Mouse (Mus musculus) erythroblast, embryonic 14.5 days (primary cell): ENCODE data around the gene Ankrd34a.

Experiments
- GATA1 ChIP-seq: IDR thresholded peaks from 2 replicates; pipeline ENCODE4 v1.6.1; 2012; ENCODE audit warnings: low read length, inconsistent platforms, mixed read lengths
- TAL1 ChIP-seq: IDR thresholded peaks from 3 replicates; pipeline ENCODE4 v1.6.1; 2012; ENCODE audit warnings: low read length, inconsistent platforms, mixed read lengths

DNA sequence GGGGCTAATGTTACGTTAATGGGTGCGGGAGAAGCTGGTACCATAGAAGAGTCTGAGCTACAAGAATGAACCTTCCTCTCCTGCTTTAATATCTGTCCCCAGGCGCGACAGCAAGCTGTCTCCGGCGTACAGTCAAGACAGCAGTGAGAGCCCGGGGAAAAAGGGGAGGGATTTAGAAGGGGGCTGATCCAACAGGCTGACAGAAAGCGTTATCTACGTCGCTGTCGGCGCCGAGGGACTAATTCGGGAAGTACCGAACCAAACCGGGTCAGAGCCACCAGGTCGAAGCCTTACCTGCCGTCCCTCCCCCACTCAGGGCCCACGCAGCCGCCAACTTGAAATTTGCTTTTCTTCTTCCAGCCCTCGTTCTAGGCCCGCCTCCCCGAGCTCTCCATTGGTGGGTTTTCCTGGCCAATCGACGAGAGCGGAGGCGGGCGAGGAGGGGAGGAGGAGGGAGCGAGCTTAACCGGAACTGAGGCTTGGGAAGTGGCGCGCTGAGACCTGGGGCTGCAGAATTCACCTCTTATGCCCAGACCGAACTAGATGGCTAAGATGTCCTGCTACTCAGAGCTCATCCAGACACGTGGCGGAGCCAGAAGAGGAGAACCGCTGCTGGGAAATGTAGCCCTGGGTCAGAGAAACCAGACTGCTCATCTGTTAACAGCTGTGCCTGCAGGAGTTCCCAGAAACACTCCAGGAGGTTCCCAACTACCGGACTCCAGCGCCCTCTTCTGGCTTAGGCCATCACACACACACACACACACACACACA lies 2.5 kb upstream of the Ankrd34a start, which contains the start of gene Polr3gl:
- TF ChIP-seq TAL1: no peak
- no peak for TF ChIP-seq GATA1
